Mouse (Mus musculus) common myeloid progenitor, adult 5-6 weeks (primary cell): ENCODE measurements around the gene Dcaf4. TPM values are rescaled to one million over a fixed set of nuclear protein-coding genes. Genes with fewer than 3 reads are reported as not detected.

Experiments
- total RNA-seq: library from RNA; stranded (forward); fragments of 200-1000, 187-1606 nt; gene quantifications from 2 replicates; pipeline ENCODE4 v1.2.3, GENCODE M21; 2017

Gene Dcaf4
- total RNA-seq, 1 experiment from 2014 or later, result 27.1 TPM

Other genes starting within 250 kb of the Dcaf4 start
- gene Dpf3, start 32.8 kb upstream of the Dcaf4 start, total RNA-seq, result 13.3 and 22.0 TPM in 2 replicates
- 14.8 and 16.1 TPM in 2 replicates for gene Zfyve1, start 76.8 kb downstream of the Dcaf4 start, total RNA-seq
- 249 and 269 TPM in 2 replicates for gene Rbm25, start 110.8 kb downstream of the Dcaf4 start, total RNA-seq
- 61.5 and 71.2 TPM in 2 replicates for gene Psen1, start 167.7 kb downstream of the Dcaf4 start, total RNA-seq
- 0.05 TPM in 1 of 2 replicates, not detected in the other for gene Papln, start 243.2 kb downstream of the Dcaf4 start, total RNA-seq